Mouse (Mus musculus) lung, postnatal 14 days (tissue): Measurements from ENCODE around the gene Olfr992.
"Not testable (repeated sequence)": the region's sequence is repeated elsewhere in the genome, so short reads cannot be mapped to it uniquely, and the experiment has no call there.

ENCODE experiments used
- DNase-seq: peaks from one replicate; pipeline ENCODE4 v3.0.0; 2021

Gene Olfr992

DNA sequence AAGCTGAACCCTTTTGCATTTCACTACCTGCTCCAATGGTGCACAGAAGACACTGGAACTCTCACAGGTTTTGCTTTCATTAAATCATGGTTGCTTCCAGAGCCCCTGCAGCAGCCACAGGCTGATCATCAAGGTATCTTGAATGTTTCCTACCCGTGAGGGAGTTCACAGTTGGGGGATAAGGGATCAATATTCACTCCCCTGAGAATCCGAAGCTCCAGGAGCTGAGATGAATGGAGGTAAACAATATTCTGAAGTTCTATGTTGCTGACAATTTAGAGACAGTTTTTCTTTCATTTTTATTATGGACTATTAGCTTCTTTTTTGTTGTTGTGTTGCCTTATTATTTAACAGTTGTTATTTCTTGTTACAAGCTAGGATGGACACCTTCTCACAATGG lies at the start of gene Olfr992:
Gene Olfr992 (minus strand): TSS at position 101 of the 400 bp plus-strand sequence.
- DNase-seq: no peak

DNA sequence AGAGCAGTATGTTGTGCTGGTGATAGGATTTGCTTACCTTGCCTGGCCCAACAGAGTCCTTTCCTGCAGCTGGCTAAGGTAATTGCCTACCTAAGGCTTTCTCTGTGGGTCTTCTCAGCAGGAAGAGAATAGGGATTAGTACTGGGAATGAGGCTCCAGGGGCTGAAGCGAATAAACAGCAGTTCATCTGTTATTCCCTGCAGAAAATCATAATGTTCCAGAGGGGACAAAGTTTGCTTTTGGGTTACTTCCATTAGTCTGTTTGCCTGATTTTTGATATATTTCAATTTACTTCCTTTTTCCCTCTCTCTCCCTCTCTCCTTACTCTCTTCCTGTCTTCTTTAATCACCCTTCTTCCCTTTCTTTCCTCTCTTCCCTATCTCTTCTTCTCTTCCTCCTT lies 34.3 kb upstream of the Olfr992 start, which contains the start of gene Olfr995:
Gene Olfr995 (minus strand): TSS at position 101 of the 400 bp plus-strand sequence.
- DNase-seq: no peak

DNA sequence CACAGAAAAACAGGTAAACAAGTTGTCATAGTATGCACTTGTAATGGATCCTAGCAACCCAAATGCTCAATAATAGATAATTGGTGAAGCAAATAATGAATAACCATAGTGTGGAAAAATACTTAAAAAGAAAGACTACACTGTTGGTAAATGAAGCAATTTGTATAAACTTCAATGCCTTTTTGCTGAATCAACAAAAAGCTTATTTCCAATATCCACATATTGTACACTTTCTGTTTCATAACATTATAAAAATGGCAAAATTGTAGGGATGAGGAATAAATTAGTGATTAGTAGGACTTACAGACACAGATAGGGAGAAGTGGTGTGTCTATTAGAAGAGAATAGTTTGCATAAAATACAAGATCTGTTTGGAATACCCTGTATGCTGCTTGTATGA lies 33.3 kb upstream of the Olfr992 start:
- no peak for DNase-seq

- no peak for DNase-seq
Observed at GRCm38 (mm10) chr2:85436351-85436750, 27.1 kb upstream of the Olfr992 start, which contains the start of gene Olfr994. Gene Olfr994, minus strand, starts transcription at chr2:85436451.

GRCm38 (mm10) chr2:85425893-85426292 lies 16.6 kb upstream of the Olfr992 start:
- no peak for DNase-seq

- no peak for DNase-seq
Observed at GRCm38 (mm10) chr2:85414777-85415176, 5.5 kb upstream of the Olfr992 start, which contains the start of gene Olfr993. Gene Olfr993, minus strand, starts transcription at chr2:85414877.

GRCm38 (mm10) chr2:85363127-85363526 lies 46.1 kb downstream of the Olfr992 start, which contains the start of gene Olfr988:
Gene Olfr988, minus strand, starts transcription at chr2:85363227.
- not testable (repeated sequence) for DNase-seq
